Mouse (Mus musculus): ENCODE results near the gene Hyal3.

- TF ChIP-seq CTCF (IDR thresholded peaks at IDR 0.05; ENCODE audit: low read depth) (no peak), EP300 (IDR thresholded peaks at IDR 0.05; ENCODE audit: low read depth) (no peak)
Measured at GRCm38 (mm10) chr9:107615035-107615434, 34.4 kb downstream of the Hyal3 start.

Data from liver, postnatal 0 days (tissue).